Comparison of ENCODE assay signal across 7 mouse cellular contexts in genomic region chr4:155832321-155832720, GRCm38 (mm10). TPM values are rescaled to one million over a fixed set of nuclear protein-coding genes. Genes with fewer than 3 reads are reported as not detected.
DNase-seq lines count a peak whose midpoint lies in the region; ATAC-seq and TF ChIP-seq lines count a peak whose summit lies in the region.

No protein-coding gene starts in this region.

- no peak for ATAC-seq in embryonic facial prominence, embryonic 15.5 days (ENCODE audit: insufficient number of reproducible peaks, low FRiP score, low TSS enrichment, low read depth)
- ATAC-seq in intestine, embryonic 15.5 days: no peak
- ATAC-seq in neural tube, embryonic 14.5 days (ENCODE audit: low read depth): no peak

- H3K4me3 ChIP-seq in lung, adult 2 months (replicated peaks; ENCODE audit: extremely low read depth, low read depth, low read length): peak overlapping the region; percentile 93
- peak overlapping the region; percentile 67 for H3K4me3 ChIP-seq in embryonic facial prominence, embryonic 15.5 days (replicated peaks)
- peak overlapping the region; percentile 67 for H3K4me3 ChIP-seq in intestine, embryonic 15.5 days (replicated peaks)
- H3K4me3 ChIP-seq in neural tube, embryonic 14.5 days (ENCODE audit: low read depth, low read length): peak overlapping the region; percentile 77

- peak overlapping the region; percentile 78 for H3K9ac ChIP-seq in embryonic facial prominence, embryonic 15.5 days
- H3K9ac ChIP-seq in intestine, embryonic 15.5 days: peak overlapping the region; percentile 77
- peak overlapping the region; percentile 65 for H3K9ac ChIP-seq in neural tube, embryonic 14.5 days (replicated peaks; ENCODE audit: low read depth, low read length)

- H3K27ac ChIP-seq in embryonic facial prominence, embryonic 15.5 days (replicated peaks): peak overlapping the region; percentile 93
- H3K27ac ChIP-seq in intestine, embryonic 15.5 days: peak overlapping the region; percentile 91; the same call in 1 of the 2 replicates
- no peak overlapping the region for H3K27ac ChIP-seq in neural tube, embryonic 14.5 days (ENCODE audit: low read depth, low read length)

- no peak for TF ChIP-seq POLR2A in lung, adult 2 months (IDR thresholded peaks at IDR 0.05; ENCODE audit: borderline replicate concordance, extremely low read depth, low read depth, low read length)

- H3K27me3 ChIP-seq in embryonic facial prominence, embryonic 15.5 days: no peaks in the 10 kb centered on the region
- no peaks in the 10 kb centered on the region for H3K27me3 ChIP-seq in intestine, embryonic 15.5 days (replicated peaks)
- H3K27me3 ChIP-seq in neural tube, embryonic 14.5 days (ENCODE audit: control insufficient read depth, insufficient read depth, low read length): no peaks in the 10 kb centered on the region

- no peak for TF ChIP-seq CTCF in lung, adult 2 months (IDR thresholded peaks at IDR 0.05; ENCODE audit: insufficient read depth, low read length)

- no peak for DNase-seq in lung, adult 2 months
- DNase-seq in lung, postnatal 25 days (ENCODE audit: low spot score): no peak
- DNase-seq in retina, postnatal 1 day: no peak
- no peak for DNase-seq in gastrocnemius, postnatal 25 days

- H3K36me3 ChIP-seq in embryonic facial prominence, embryonic 15.5 days: peaks cover 15% of the 10 kb centered on the region
- H3K36me3 ChIP-seq in intestine, embryonic 15.5 days: peaks cover 10% of the 10 kb centered on the region; the same call in 1 of the 2 replicates
- 0 out of 2 replicates have a peak, but pooled peaks cover 7% of the 10 kb centered on the region for H3K36me3 ChIP-seq in neural tube, embryonic 14.5 days (ENCODE audit: control insufficient read depth, insufficient read depth, low read length)

- peak overlapping the region; percentile 78 for H3K4me2 ChIP-seq in embryonic facial prominence, embryonic 15.5 days (replicated peaks)
- H3K4me2 ChIP-seq in intestine, embryonic 15.5 days (replicated peaks): peak overlapping the region; percentile 85
- peak overlapping the region; percentile 79 for H3K4me2 ChIP-seq in neural tube, embryonic 14.5 days (ENCODE audit: low read depth, low read length)

- WGBS in lung, adult 2 months: 46% methylated on average over 10 of the region's 10 CpGs
- 48% methylated on average over 10 of the region's 10 CpGs for WGBS in embryonic facial prominence, embryonic 15.5 days
- 55% methylated on average over 10 of the region's 10 CpGs for WGBS in intestine, embryonic 15.5 days
- 52% methylated on average over 10 of the region's 10 CpGs for WGBS in neural tube, embryonic 14.5 days

- no peaks in the 10 kb centered on the region for H3K9me3 ChIP-seq in embryonic facial prominence, embryonic 15.5 days (replicated peaks)
- H3K9me3 ChIP-seq in intestine, embryonic 15.5 days: no peaks in the 10 kb centered on the region
- H3K9me3 ChIP-seq in neural tube, embryonic 14.5 days (ENCODE audit: control insufficient read depth, low read length): no peaks in the 10 kb centered on the region

- peaks cover 15% of the 10 kb centered on the region for H3K4me1 ChIP-seq in lung, adult 2 months (ENCODE audit: control insufficient read depth, insufficient read depth, low read length)
- peaks cover 31% of the 10 kb centered on the region for H3K4me1 ChIP-seq in embryonic facial prominence, embryonic 15.5 days
- peaks cover 21% of the 10 kb centered on the region for H3K4me1 ChIP-seq in intestine, embryonic 15.5 days (replicated peaks)
- peaks cover 16% of the 10 kb centered on the region for H3K4me1 ChIP-seq in neural tube, embryonic 14.5 days (ENCODE audit: control insufficient read depth, insufficient read depth, low read length)

RNA-seq across cellular contexts. Expression of gene Aurkaip1, which starts 1.2 kb away (rescaled TPM):
- 120 and 151 TPM in 2 replicates for polyA plus RNA-seq in lung, adult 2 months (2012; rRNA removed)
- polyA plus RNA-seq in embryonic facial prominence, embryonic 15.5 days (2015; fragmentation: Nextera tagmentation; extraction: Ambion mirVana): 142 TPM in 2 replicates
- polyA plus RNA-seq in intestine, embryonic 15.5 days (2015; fragmentation: Nextera tagmentation; extraction: Ambion mirVana): 169 and 171 TPM in 2 replicates
- 120 and 127 TPM in 2 replicates for polyA plus RNA-seq in neural tube, embryonic 14.5 days (2014; fragmentation: Nextera tagmentation; extraction: Ambion mirVana)
- 10 to 100 TPM; 68.4 to 70.9 TPM for total RNA-seq in gastrocnemius, postnatal 25 days (2021)

RNA-seq across cellular contexts. Expression of gene Mxra8, which starts 7.2 kb away (rescaled TPM):
- polyA plus RNA-seq in lung, adult 2 months (2012; rRNA removed): 994 and 1,263 TPM in 2 replicates
- polyA plus RNA-seq in embryonic facial prominence, embryonic 15.5 days (2015; fragmentation: Nextera tagmentation; extraction: Ambion mirVana): 137 and 141 TPM in 2 replicates
- polyA plus RNA-seq in intestine, embryonic 15.5 days (2015; fragmentation: Nextera tagmentation; extraction: Ambion mirVana): 76.9 and 81.3 TPM in 2 replicates
- 9.6 and 24.0 TPM in 2 replicates for polyA plus RNA-seq in neural tube, embryonic 14.5 days (2014; fragmentation: Nextera tagmentation; extraction: Ambion mirVana)
- 10 to 100 TPM; 37.5 to 37.6 TPM for total RNA-seq in gastrocnemius, postnatal 25 days (2021)

RNA-seq across cellular contexts. Expression of gene Dvl1, which starts 14.9 kb away (rescaled TPM):
- 128 and 159 TPM in 2 replicates for polyA plus RNA-seq in lung, adult 2 months (2012; rRNA removed)
- polyA plus RNA-seq in embryonic facial prominence, embryonic 15.5 days (2015; fragmentation: Nextera tagmentation; extraction: Ambion mirVana): 10.0 and 12.2 TPM in 2 replicates
- polyA plus RNA-seq in intestine, embryonic 15.5 days (2015; fragmentation: Nextera tagmentation; extraction: Ambion mirVana): 9.9 and 11.9 TPM in 2 replicates
- polyA plus RNA-seq in neural tube, embryonic 14.5 days (2014; fragmentation: Nextera tagmentation; extraction: Ambion mirVana): 14.0 and 16.1 TPM in 2 replicates
- total RNA-seq in gastrocnemius, postnatal 25 days (2021): 100 to 1,000 TPM in 1 of 2 experiments, 10 to 100 TPM in 1; 100.0 to 103 TPM

RNA-seq across cellular contexts. Expression of gene Ccnl2, which starts 20.0 kb away (rescaled TPM):
- 59.8 and 62.5 TPM in 2 replicates for polyA plus RNA-seq in lung, adult 2 months (2012; rRNA removed)
- 198 and 206 TPM in 2 replicates for polyA plus RNA-seq in embryonic facial prominence, embryonic 15.5 days (2015; fragmentation: Nextera tagmentation; extraction: Ambion mirVana)
- 132 and 138 TPM in 2 replicates for polyA plus RNA-seq in intestine, embryonic 15.5 days (2015; fragmentation: Nextera tagmentation; extraction: Ambion mirVana)
- 153 and 173 TPM in 2 replicates for polyA plus RNA-seq in neural tube, embryonic 14.5 days (2014; fragmentation: Nextera tagmentation; extraction: Ambion mirVana)
- total RNA-seq in gastrocnemius, postnatal 25 days (2021): 10 to 100 TPM; 20.4 to 26.6 TPM

RNA-seq across cellular contexts. Expression of gene Mrpl20, which starts 29.6 kb away (rescaled TPM):
- polyA plus RNA-seq in lung, adult 2 months (2012; rRNA removed): 36.9 and 40.0 TPM in 2 replicates
- 175 and 191 TPM in 2 replicates for polyA plus RNA-seq in embryonic facial prominence, embryonic 15.5 days (2015; fragmentation: Nextera tagmentation; extraction: Ambion mirVana)
- polyA plus RNA-seq in intestine, embryonic 15.5 days (2015; fragmentation: Nextera tagmentation; extraction: Ambion mirVana): 225 and 226 TPM in 2 replicates
- 258 and 275 TPM in 2 replicates for polyA plus RNA-seq in neural tube, embryonic 14.5 days (2014; fragmentation: Nextera tagmentation; extraction: Ambion mirVana)
- total RNA-seq in gastrocnemius, postnatal 25 days (2021): 10 to 100 TPM; 45.1 to 47.7 TPM
